Mouse (Mus musculus) common myeloid progenitor, adult 5-6 weeks (primary cell): ENCODE results near the gene Nle1. TPM values are rescaled to one million over a fixed set of nuclear protein-coding genes. Genes with fewer than 3 reads are reported as not detected.

Source experiments
- ATAC-seq: replicated peaks from 2 replicates; pipeline ENCODE4 v1.8.0; 2016; ENCODE audit warnings: low read depth, mild to moderate bottlenecking, moderate TSS enrichment, inconsistent platforms; ENCODE audit not compliant: poor library complexity, severe bottlenecking
- total RNA-seq: library from RNA; stranded (forward); fragments of 200-1000, 187-1606 nt; gene quantifications from 2 replicates; pipeline ENCODE4 v1.2.3, GENCODE M21; 2017

Gene Nle1
- total RNA-seq, 1 experiment from 2014 or later, result 23.2 TPM

DNA sequence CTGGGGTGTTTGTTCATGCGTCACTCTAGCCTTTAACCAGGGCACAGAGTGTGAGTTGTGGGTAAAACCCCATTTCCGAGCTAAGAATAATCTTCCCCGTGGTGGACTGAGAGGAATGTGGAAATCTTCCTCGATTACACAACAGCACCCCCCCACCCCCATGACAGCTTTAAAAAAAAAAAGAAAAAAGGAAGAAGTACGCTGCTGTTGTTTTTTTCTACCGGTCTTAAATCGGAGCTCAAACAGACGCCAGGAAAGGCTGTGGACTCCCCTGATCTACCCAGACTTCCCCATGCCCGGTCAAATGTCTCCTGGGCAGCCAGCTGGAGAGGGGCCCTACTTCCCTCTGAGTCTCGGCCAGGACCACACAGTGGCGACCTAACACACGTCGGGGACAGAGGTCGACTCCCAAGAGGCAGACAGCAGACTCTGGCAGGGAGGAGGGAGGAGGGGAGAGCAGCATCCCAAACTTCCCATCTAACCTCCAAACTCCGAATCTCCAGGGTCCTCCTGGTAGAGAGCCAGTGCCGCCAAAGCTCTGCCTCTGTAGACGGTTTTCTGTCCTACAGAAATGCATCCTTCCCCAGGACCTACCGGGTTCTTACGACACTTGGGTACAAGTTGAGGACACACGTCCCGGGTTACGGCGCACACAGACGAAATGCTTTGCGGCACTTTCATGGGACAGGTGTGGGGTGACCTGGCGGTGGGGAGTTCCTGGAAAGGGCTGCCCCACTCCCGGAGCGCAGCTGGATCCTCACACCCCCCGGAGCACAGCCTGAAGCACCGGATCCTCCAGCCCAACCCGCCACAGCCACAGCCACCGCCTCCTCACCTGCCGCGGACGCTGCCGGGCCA lies 37.8 kb downstream of the Nle1 start:
- ATAC-seq, result peak; percentile 62

- no peak for ATAC-seq
These were observed 38.6 kb downstream of the Nle1 start for GRCm38 (mm10) chr11:82869506-82870172.

DNA sequence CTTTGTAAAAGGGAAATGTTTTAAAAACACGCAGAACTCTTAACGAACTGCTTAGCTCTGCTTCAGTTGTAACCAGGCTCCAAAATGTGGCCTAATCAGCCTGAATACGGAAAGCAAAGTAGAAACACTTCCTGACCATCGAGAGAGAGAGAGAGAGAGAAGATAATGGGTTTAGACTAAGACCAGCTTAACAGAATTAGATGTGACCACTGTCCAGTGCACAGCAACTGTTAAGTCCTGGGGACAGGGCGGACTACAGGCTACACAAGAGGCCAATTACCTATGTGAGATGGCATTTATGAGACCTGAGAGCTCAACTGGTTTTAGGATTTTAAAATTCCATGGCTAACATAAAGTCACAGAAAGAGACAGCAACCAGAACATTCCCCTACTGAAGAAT lies 40.3 kb downstream of the Nle1 start:
- no peak for ATAC-seq

- ATAC-seq, result no peak
These were observed 41.2 kb downstream of the Nle1 start for GRCm38 (mm10) chr11:82866850-82867564.

DNA sequence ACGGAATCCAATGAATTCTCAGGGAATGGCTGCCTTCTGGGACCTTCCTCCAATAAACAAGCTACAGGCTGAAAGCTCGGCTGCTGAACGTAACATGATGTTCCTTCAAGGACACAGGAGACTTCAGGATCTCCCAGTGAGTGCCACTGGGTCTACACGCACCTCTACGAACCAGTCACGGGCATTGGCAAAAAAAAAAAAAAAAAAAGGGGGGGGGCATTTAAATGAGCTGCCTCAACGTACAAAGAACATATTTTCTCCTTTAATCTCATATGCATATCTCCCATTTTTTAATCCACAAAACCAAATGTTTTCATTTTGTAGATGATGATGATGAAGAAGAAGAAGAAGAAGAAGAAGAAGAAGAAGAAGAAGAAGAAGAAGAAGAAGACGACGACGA lies 42.3 kb downstream of the Nle1 start:
- ATAC-seq, result no peak

- no peak for ATAC-seq
These were observed 44.7 kb downstream of the Nle1 start for GRCm38 (mm10) chr11:82863488-82863931.

DNA sequence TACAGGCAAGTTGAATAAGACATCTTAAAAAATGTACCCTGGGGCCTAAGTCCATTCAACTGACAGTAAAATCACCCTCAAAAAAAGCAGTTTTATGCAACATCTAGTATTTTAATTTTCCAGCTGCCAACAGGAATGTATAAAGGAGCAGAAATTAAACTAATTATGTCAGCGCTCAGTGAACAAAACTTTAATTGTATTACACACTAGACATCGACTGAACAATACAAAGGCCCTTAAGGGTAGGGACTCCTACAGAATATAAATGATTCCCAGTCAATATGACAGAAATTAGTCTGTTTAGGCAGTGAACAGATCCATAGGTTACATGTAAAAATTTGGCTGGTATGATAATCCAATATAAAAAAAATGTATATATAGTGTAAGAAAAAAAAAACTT lies 45.2 kb downstream of the Nle1 start:
- ATAC-seq, result no peak

- no peak for ATAC-seq
These were observed 45.6 kb downstream of the Nle1 start for GRCm38 (mm10) chr11:82862638-82863037.

- no peak for ATAC-seq
These were observed 46.7 kb downstream of the Nle1 start for GRCm38 (mm10) chr11:82861558-82861957.

- ATAC-seq, result peak; percentile 53
These were observed 47.5 kb downstream of the Nle1 start for GRCm38 (mm10) chr11:82860759-82861158.

DNA sequence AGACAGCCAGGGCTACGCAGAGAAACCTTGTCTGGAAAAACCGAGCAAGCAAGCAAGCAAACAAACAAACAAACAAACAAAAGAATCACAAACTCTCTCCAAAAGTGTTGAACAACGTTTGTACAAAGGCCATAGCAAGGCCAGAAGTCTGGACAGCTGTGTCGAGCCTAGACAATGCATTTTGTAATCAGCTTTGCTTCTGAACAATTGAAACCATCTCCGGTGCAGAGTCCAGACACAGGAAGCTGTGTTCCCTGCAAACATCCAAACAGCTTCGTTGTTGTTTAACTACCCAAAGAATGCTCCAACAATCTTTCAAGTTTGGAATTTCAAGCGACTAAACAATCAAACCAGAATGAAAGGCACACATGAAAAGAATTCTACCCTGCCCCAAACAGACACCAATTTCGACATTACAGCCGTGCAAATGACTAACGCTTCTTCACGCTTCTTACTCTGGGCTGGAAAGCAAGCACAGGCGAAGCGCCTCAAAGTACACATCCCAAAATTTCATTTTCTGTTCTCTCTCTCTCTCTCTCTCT lies 50.8 kb downstream of the Nle1 start:
- no peak for ATAC-seq

GRCm38 (mm10) chr11:82856032-82856431 lies 52.2 kb downstream of the Nle1 start:
- ATAC-seq, result no peak

DNA sequence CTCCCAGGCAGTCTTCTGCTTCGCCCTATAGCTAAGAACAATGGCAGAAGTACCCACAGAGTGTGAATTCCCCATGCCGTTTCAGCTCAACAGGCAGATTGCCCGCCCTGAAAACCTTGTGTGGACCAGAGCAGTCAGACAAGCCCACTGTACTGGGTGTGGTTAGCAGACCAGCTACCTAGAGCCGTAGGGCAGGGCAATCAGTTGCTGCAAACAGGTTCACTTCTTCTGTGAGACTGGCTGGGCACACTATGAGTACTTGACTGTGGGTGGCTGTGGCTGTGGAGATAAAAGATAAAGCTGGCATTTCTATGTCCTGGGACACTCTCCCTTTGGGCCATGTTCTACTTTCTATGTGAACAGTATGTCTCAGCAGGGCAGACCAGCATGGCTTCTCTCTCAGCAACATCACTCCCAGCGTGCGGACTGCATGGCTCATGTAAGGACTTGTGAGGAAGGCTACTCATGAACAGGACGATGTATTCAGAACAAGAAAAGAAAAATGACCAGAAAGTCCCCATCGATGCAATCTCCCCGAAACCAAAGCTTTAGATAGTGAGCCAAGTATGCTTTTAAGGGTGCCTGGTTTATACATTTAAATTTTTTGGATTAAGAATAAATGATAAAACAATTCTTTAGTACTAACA lies 52.8 kb downstream of the Nle1 start:
- peak; percentile 50; the same call in 1 of the 2 replicates for ATAC-seq

GRCm38 (mm10) chr11:82854111-82854510 lies 54.1 kb downstream of the Nle1 start:
- ATAC-seq, result no peak

- ATAC-seq, result no peak
These were observed 55.3 kb downstream of the Nle1 start for GRCm38 (mm10) chr11:82852958-82853357.

DNA sequence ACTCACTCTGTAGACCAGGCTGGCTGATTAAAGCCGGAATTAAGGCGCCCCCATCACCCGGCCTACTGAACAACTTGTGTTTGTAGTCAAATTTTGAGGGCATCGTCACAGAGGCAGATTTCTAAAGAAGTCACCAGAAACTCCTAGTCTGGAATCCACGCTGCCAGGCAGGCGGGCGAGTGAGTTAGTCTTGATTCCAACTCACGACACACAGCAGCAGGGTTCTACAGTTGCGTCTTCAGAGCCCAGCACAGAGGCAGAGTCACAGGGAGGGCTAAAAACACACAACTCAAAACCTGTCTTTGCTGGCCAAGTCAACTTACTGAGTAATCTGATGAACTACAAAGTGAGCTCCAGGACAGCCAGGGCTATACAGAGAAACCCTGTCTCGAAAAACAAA lies 55.7 kb downstream of the Nle1 start:
- no peak for ATAC-seq

GRCm38 (mm10) chr11:82852115-82852514 lies 56.1 kb downstream of the Nle1 start:
- ATAC-seq, result no peak
